Mouse (Mus musculus): Measurements from ENCODE around the gene Faf1.
A peak's percentile ranks its signal among the peaks of the same experiment; 100 is the strongest.

Faf1 gene

GRCm38 (mm10) chr4:109782577-109783114 is 106.3 kb downstream of the Faf1 start:
- no peak for DNase-seq (ENCODE audit: low read depth, low spot score)

DNA sequence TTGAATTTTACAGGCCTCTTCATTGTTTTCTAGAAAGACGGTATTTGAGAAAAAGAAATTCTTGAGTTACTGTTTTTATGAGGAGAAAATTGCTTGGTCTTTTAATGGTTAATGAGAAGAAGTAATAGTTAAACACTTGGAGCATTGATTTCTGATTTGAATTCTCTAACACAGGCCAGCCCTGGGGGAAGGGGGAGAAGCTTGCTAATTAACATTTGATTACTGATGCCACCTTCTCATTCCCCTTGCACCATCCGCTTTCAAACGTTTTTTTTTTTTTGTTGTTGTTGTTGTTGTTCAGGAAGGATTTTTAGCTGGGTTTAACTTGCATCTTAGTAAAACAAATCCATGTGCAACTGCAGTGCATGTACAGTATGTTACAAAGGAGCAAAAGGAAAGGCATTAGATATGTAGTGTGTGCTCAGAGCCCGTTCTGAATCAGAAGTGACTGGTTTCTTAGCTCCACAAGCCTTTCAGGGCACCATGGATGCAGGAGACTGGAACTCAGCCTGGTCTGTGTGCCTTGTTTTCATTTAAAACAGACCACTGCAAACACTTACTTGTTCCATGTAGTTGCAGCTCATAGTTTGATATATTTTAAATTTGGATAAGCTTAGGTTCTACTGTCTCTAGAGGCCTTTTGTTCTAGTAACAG is 113.1 kb downstream of the Faf1 start:
- no peak for DNase-seq (ENCODE audit: low read depth, low spot score)

DNA sequence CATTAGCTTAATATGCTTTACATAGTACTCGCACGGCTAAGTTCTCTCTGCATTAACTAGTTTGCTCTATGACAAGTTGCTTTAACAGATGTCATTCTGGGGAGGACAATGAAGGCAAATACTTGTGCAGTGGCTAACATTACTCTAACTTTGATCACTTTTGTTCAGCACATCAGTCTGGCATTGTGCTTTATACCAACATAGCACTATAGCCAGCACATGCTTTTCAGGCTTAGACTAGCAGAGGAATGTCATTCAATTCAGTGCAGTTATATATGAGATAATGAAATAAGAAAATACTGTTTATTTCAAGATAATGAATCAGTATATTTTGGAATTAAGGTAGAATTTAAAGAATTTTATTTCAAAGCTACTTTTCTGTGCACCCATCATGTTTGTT is 115.9 kb downstream of the Faf1 start:
- DNase-seq (ENCODE audit: low read depth, low spot score), result no peak

- no peak for DNase-seq (ENCODE audit: low read depth, low spot score)
Observed at GRCm38 (mm10) chr4:109793072-109793471, 116.7 kb downstream of the Faf1 start.

- DNase-seq (ENCODE audit: low read depth, low spot score), result peak; percentile 7
Observed at GRCm38 (mm10) chr4:109797511-109798182, 121.3 kb downstream of the Faf1 start.

- DNase-seq (ENCODE audit: low read depth, low spot score), result no peak
Observed at GRCm38 (mm10) chr4:109806408-109806807, 130.0 kb downstream of the Faf1 start.

- no peak for DNase-seq (ENCODE audit: low read depth, low spot score)
Observed at GRCm38 (mm10) chr4:109815161-109815560, 138.8 kb downstream of the Faf1 start.

- no peak for DNase-seq (ENCODE audit: low read depth, low spot score)
Observed at GRCm38 (mm10) chr4:109815592-109815991, 139.2 kb downstream of the Faf1 start.

DNA sequence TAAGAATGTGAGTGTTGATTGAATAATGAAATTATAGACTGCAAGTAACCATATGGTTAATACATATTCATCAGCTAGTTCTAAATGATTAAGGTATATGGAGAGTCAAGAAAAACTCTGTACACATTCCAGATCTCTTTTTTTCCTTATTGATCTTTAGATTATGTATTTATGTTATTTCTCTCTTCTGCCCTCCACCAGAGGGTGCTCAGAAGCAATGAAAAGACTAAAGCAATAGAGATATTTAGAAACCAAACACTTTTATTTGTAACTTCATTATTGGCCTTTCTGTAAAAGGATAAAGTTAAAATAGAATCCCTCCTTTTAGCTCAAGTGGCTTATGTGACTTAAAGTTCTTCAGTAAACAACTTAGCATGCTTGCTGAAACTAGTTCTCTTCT is 143.1 kb downstream of the Faf1 start:
- no peak for DNase-seq (ENCODE audit: low read depth, low spot score)

DNA sequence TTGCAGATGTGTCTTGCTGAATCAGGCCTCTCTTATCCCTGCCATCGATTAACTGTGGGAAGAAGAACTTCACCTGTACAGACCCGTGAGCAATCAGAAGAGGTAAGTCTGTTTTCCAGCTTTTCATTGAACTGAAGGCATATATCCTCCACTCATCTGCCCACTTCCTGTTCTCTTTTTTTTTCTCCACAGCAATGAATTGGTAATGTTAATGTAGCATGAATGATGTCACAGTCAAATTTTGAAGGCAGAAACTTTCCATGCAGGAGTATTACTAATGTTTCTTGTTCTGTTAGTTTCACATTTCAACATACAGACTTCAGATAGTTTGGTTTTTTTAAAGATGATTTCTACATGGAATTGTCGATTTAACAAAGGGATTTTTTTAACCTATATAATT is 153.4 kb downstream of the Faf1 start:
- no peak for DNase-seq (ENCODE audit: low read depth, low spot score)

GRCm38 (mm10) chr4:109857851-109858250 is 181.5 kb downstream of the Faf1 start:
- no peak for DNase-seq (ENCODE audit: low read depth, low spot score)

DNA sequence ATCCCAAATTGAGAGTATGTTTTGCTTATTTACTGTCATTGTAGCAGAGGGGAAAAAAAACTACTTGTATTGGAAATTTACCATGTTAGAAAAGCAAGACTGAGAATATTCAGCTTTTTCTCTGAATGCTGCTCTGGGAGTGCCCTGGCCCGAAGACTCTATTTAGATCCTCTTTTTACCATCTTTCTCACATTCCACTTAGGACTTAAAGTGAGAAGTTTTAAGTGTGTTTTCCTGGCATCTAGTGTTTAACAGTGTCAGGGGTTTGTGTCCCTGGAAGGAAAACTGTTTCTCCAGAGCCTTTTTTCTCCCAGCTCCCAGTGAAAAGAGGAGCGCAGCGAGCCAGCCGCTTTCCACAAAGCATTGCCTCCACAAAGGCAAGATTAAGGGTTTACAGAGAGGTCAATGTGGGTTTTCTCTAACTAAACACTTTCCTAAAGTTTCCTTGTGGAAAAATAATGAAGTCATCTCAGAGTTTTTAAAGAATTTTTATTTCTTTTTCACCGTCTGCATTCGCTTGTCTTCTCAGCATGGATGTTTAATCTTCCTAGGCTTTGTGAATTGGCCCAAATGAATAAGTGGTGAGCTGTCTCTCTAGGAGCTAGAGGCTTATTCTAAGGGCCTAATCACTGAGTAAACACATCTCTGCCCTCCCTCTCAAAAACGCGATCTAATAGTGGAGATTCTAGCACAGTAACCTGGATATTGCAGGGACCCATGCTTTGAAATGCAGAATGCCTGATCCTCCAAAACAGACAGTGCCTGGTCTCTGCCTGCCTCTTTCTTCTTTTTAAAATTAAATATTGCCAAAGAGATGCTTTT is 182.4 kb downstream of the Faf1 start:
- no peak for DNase-seq (ENCODE audit: low read depth, low spot score)

- DNase-seq (ENCODE audit: low read depth, low spot score), result no peak
Observed at GRCm38 (mm10) chr4:109859401-109859800, 183.0 kb downstream of the Faf1 start.

GRCm38 (mm10) chr4:109860256-109860655 is 183.9 kb downstream of the Faf1 start:
- no peak for DNase-seq (ENCODE audit: low read depth, low spot score)

DNA sequence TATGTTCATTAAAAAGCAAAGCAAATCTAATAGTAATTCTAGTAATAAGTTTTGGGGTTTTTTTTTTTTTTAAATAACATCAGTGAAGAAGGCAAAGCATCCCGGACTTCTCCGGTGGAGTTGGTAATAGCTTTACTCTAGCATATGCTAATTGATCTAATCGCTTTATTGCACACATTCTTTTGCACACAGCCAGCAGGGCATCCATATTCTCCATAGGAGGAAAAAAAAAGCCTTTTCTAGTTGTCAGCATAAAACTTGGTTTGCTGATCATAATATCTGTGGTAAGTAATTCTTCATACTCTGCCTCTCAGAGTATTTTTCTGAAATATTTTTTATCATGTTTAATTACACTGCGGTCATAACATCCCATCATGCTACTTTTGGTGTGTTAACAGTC is 185.9 kb downstream of the Faf1 start:
- no peak for DNase-seq (ENCODE audit: low read depth, low spot score)

DNA sequence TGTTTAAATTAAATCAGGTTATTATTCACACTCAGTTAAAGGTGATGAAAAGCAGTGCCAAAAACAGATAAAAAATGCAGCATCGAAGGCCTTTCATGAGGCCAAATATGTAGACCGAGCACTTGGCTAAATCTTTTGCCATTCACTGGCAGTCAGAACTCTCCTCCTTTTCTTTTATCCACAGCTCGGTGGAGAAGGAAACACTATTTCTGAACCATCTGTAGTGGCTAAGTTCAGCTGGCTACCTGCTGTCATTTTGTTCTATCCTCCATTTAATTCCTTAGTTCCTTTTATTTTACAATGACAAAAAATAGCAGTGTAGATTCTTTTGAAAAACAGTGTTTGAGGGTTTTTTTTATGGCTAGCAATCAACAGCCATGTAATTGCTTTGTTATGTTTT is 186.6 kb downstream of the Faf1 start:
- DNase-seq (ENCODE audit: low read depth, low spot score), result peak; percentile 12

- no peak for DNase-seq (ENCODE audit: low read depth, low spot score)
Observed at GRCm38 (mm10) chr4:109868897-109869484, 192.6 kb downstream of the Faf1 start.

DNA sequence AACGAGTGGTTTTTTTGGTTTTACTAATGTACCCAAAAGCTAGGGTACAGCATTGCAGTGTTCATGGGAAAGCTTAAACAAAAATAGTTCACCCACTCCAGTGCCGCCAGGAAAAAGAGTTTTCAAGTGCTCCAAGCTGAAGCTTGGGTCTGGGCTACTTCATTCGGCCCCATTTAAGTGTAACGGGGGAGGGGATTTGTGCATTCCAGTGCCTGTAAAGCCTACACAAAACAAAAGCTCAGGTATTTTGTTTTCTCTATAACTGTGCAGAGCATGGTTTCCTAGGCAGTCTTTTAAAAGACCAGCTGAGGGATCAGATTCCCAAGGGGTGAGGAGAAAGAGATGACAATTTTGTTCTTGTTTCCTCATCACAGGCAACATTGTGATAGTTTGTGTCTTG is 207.9 kb downstream of the Faf1 start:
- DNase-seq (ENCODE audit: low read depth, low spot score), result peak; percentile 38

DNA sequence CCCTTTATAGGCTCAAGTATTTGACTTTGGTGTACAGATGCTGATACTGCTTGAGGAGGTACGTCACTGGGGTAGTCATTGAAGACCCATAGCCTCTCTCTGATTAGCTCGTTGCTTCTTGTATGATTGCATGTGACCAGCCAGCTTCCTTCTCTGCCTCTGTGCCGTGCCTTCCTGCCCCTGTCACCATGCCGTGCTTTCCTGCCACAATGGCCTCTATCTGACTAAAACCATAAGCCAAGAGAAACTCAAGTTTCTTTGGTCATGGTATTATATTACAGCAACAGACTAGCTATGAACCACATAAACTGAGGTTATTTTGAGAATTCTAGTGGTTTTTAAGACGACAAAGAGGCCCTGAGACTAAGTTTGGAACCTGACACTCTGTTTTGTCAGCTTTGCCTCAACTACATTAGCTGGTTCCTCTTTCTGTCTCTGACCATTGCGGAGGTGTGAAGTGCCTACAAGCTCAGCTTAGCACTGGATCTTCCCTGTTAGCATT is 211.5 kb downstream of the Faf1 start:
- no peak for DNase-seq (ENCODE audit: low read depth, low spot score)

GRCm38 (mm10) chr4:109897810-109898566 is 221.6 kb downstream of the Faf1 start:
- no peak for DNase-seq (ENCODE audit: low read depth, low spot score)

DNA sequence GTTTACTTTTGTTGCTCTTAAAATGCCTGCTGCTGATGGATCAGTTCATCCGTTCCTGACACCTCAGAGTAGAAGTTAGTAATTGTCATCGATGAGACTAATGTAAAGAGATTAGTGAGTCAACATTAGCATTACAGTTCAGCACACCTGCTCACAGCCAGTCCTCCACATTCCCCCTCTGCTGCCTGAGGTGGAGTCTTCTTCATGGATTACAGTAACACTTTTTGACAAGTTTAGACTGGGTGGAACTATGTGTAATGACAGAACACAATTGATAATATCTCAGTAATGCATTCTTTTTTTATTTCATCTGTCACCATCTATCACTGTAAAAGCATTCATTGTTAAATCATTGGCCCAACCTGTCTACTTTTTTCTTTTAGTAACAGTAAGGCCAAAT is 224.7 kb downstream of the Faf1 start:
- no peak for DNase-seq (ENCODE audit: low read depth, low spot score)

All from forelimb bud, embryonic 11.5 days (tissue).